Mouse (Mus musculus): ENCODE measurements around the gene Tbc1d8. TPM values are rescaled to one million over a fixed set of nuclear protein-coding genes. Genes with fewer than 3 reads are reported as not detected.

The Tbc1d8 gene
- total and polyA plus RNA-seq, 2 experiments from 2014 or later: 7.7 to 19.3 TPM

GRCm38 (mm10) chr1:39376726-39377240, 101.8 kb downstream of the Tbc1d8 start:
- Histone ChIP-seq H3K9ac (no peak overlapping the region), H3K4me3 (ENCODE audit: low read depth, low read length) (no peak overlapping the region), H3K27ac (ENCODE audit: low read depth, low read length) (no peak overlapping the region), H3K36me3 (ENCODE audit: insufficient read depth) (peaks cover 42% of the 10 kb centered on the region), H3K9me3 (ENCODE audit: low read length) (no peaks in the 10 kb centered on the region), H3K4me1 (ENCODE audit: insufficient read depth) (no peaks in the 10 kb centered on the region), H3K4me2 (ENCODE audit: low read depth) (no peak overlapping the region), H3K27me3 (ENCODE audit: insufficient read depth, low read length) (no peaks in the 10 kb centered on the region)
- 94% methylated on average over 9 of the region's 9 CpGs for WGBS
- DNase-seq: no peak
- ATAC-seq: no peak
- no peak for TF ChIP-seq CTCF (IDR thresholded peaks at IDR 0.05; ENCODE audit: low read depth)

GRCm38 (mm10) chr1:39376121-39376520, 102.4 kb downstream of the Tbc1d8 start:
- Histone ChIP-seq H3K4me1 (ENCODE audit: insufficient read depth) (no peaks in the 10 kb centered on the region), H3K4me2 (ENCODE audit: low read depth) (no peak overlapping the region), H3K27ac (ENCODE audit: low read depth, low read length) (no peak overlapping the region), H3K4me3 (ENCODE audit: low read depth, low read length) (no peak overlapping the region), H3K9ac (no peak overlapping the region), H3K36me3 (ENCODE audit: insufficient read depth) (peaks cover 44% of the 10 kb centered on the region), H3K9me3 (ENCODE audit: low read length) (no peaks in the 10 kb centered on the region), H3K27me3 (ENCODE audit: insufficient read depth, low read length) (no peaks in the 10 kb centered on the region)
- no peak for TF ChIP-seq CTCF (IDR thresholded peaks at IDR 0.05; ENCODE audit: low read depth)
- ATAC-seq (no peak), DNase-seq (no peak)
- WGBS: 89% methylated on average over 7 of the region's 7 CpGs

GRCm38 (mm10) chr1:39374231-39374809, 104.2 kb downstream of the Tbc1d8 start:
- Histone ChIP-seq H3K4me1 (ENCODE audit: insufficient read depth) (no peaks in the 10 kb centered on the region), H3K4me2 (ENCODE audit: low read depth) (no peak overlapping the region), H3K4me3 (ENCODE audit: low read depth, low read length) (no peak overlapping the region), H3K9ac (no peak overlapping the region), H3K27ac (ENCODE audit: low read depth, low read length) (no peak overlapping the region), H3K9me3 (ENCODE audit: low read length) (no peaks in the 10 kb centered on the region), H3K27me3 (ENCODE audit: insufficient read depth, low read length) (no peaks in the 10 kb centered on the region), H3K36me3 (ENCODE audit: insufficient read depth) (peaks cover 52% of the 10 kb centered on the region)
- no peak for ATAC-seq
- WGBS: 86% methylated on average over 5 of the region's 5 CpGs
- DNase-seq: no peak
- no peak for TF ChIP-seq CTCF (IDR thresholded peaks at IDR 0.05; ENCODE audit: low read depth)

GRCm38 (mm10) chr1:39373378-39373777, 105.2 kb downstream of the Tbc1d8 start:
- DNase-seq: no peak
- no peak for TF ChIP-seq CTCF (IDR thresholded peaks at IDR 0.05; ENCODE audit: low read depth)
- no peaks in the 10 kb centered on the region for H3K27me3 ChIP-seq (ENCODE audit: insufficient read depth, low read length)
- H3K4me1 ChIP-seq (ENCODE audit: insufficient read depth): no peaks in the 10 kb centered on the region
- H3K36me3 ChIP-seq (ENCODE audit: insufficient read depth): peaks cover 52% of the 10 kb centered on the region
- no peak for ATAC-seq
- H3K4me2 ChIP-seq (ENCODE audit: low read depth): no peak overlapping the region
- WGBS: 57% methylated on average over 4 of the region's 4 CpGs
- H3K27ac ChIP-seq (ENCODE audit: low read depth, low read length): no peak overlapping the region
- H3K9me3 ChIP-seq (ENCODE audit: low read length): no peaks in the 10 kb centered on the region
- H3K4me3 ChIP-seq (ENCODE audit: low read depth, low read length): no peak overlapping the region
- no peak overlapping the region for H3K9ac ChIP-seq

GRCm38 (mm10) chr1:39372220-39372843, 106.2 kb downstream of the Tbc1d8 start:
- H3K4me2 ChIP-seq (ENCODE audit: low read depth): no peak overlapping the region
- no peak overlapping the region for H3K9ac ChIP-seq
- peaks cover 52% of the 10 kb centered on the region for H3K36me3 ChIP-seq (ENCODE audit: insufficient read depth)
- no peak overlapping the region for H3K27ac ChIP-seq (ENCODE audit: low read depth, low read length)
- H3K9me3 ChIP-seq (ENCODE audit: low read length): no peaks in the 10 kb centered on the region
- no peak overlapping the region for H3K4me3 ChIP-seq (ENCODE audit: low read depth, low read length)
- TF ChIP-seq CTCF (IDR thresholded peaks at IDR 0.05; ENCODE audit: low read depth): no peak
- DNase-seq (no peak), ATAC-seq (no peak)
- H3K4me1 ChIP-seq (ENCODE audit: insufficient read depth): no peaks in the 10 kb centered on the region
- H3K27me3 ChIP-seq (ENCODE audit: insufficient read depth, low read length): no peaks in the 10 kb centered on the region
- WGBS: 74% methylated on average over 8 of the region's 8 CpGs

GRCm38 (mm10) chr1:39370431-39370830, 108.1 kb downstream of the Tbc1d8 start:
- Histone ChIP-seq H3K36me3 (ENCODE audit: insufficient read depth) (peaks cover 47% of the 10 kb centered on the region), H3K4me1 (ENCODE audit: insufficient read depth) (0 out of 2 replicates have a peak, but pooled peaks cover 4% of the 10 kb centered on the region), H3K27me3 (ENCODE audit: insufficient read depth, low read length) (no peaks in the 10 kb centered on the region), H3K4me2 (ENCODE audit: low read depth) (no peak overlapping the region), H3K27ac (ENCODE audit: low read depth, low read length) (no peak overlapping the region), H3K9ac (no peak overlapping the region), H3K4me3 (ENCODE audit: low read depth, low read length) (no peak overlapping the region), H3K9me3 (ENCODE audit: low read length) (no peaks in the 10 kb centered on the region)
- DNase-seq: no peak
- TF ChIP-seq CTCF (IDR thresholded peaks at IDR 0.05; ENCODE audit: low read depth): no peak
- 92% methylated on average over 6 of the region's 6 CpGs for WGBS
- no peak for ATAC-seq

GRCm38 (mm10) chr1:39368267-39368841, 110.2 kb downstream of the Tbc1d8 start:
- Histone ChIP-seq H3K4me1 (ENCODE audit: insufficient read depth) (0 out of 2 replicates have a peak, but pooled peaks cover 4% of the 10 kb centered on the region), H3K36me3 (ENCODE audit: insufficient read depth) (peaks cover 33% of the 10 kb centered on the region), H3K27ac (ENCODE audit: low read depth, low read length) (peak overlapping the region; percentile 91), H3K27me3 (ENCODE audit: insufficient read depth, low read length) (no peaks in the 10 kb centered on the region), H3K4me2 (ENCODE audit: low read depth) (peak overlapping the region; percentile 72), H3K9me3 (ENCODE audit: low read length) (no peaks in the 10 kb centered on the region), H3K9ac (peak overlapping the region; percentile 96), H3K4me3 (ENCODE audit: low read depth, low read length) (peak overlapping the region; percentile 76)
- ATAC-seq (peak; percentile 32), DNase-seq (peak; percentile 58)
- WGBS: 1% methylated on average over 34 of the region's 34 CpGs
- no peak for TF ChIP-seq CTCF (IDR thresholded peaks at IDR 0.05; ENCODE audit: low read depth)

Data from forebrain, postnatal 0 days (tissue).